Mouse (Mus musculus): ENCODE data around the gene Fam13c. TPM values are rescaled to one million over a fixed set of nuclear protein-coding genes. Genes with fewer than 3 reads are reported as not detected.
A peak's percentile ranks its signal among the peaks of the same experiment; 100 is the strongest.
"Not testable (repeated sequence)": the region's sequence is repeated elsewhere in the genome, so short reads cannot be mapped to it uniquely, and the experiment has no call there.

Fam13c gene
- polyA plus RNA-seq, 1 experiment = not detected

GRCm38 (mm10) chr10:70428121-70428662, 12.1 kb upstream of the Fam13c start:
- peak overlapping the region; percentile 72 for H3K27ac ChIP-seq (ENCODE audit: insufficient read depth, low read depth, low read length)
- peaks cover 3% of the 10 kb centered on the region for H3K4me1 ChIP-seq (ENCODE audit: control insufficient read depth, insufficient read depth, low read length)
- no peak overlapping the region for H3K4me3 ChIP-seq (ENCODE audit: insufficient read depth, low read depth, low read length)
- WGBS = 25% methylated on average over 5 of the region's 5 CpGs
- TF ChIP-seq POLR2A (IDR thresholded peaks at IDR 0.05; ENCODE audit: insufficient read depth, low read depth, low read length) (no peak), CTCF (IDR thresholded peaks at IDR 0.05; ENCODE audit: insufficient read depth, low read depth, low read length) (no peak)

GRCm38 (mm10) chr10:70429341-70429740, 10.9 kb upstream of the Fam13c start:
- WGBS = 93% methylated on average over 9 of the region's 9 CpGs

GRCm38 (mm10) chr10:70433334-70433733, 6.9 kb upstream of the Fam13c start:
- WGBS = 73% methylated on average over 3 of the region's 3 CpGs
- no peak for TF ChIP-seq CTCF (IDR thresholded peaks at IDR 0.05; ENCODE audit: insufficient read depth, low read depth, low read length)
- TF ChIP-seq POLR2A (IDR thresholded peaks at IDR 0.05; ENCODE audit: insufficient read depth, low read depth, low read length) = no peak
- Histone ChIP-seq H3K27ac (ENCODE audit: insufficient read depth, low read depth, low read length) (no peak overlapping the region), H3K4me1 (ENCODE audit: control insufficient read depth, insufficient read depth, low read length) (no peaks in the 10 kb centered on the region; the same call in 1 of the 2 replicates), H3K4me3 (ENCODE audit: insufficient read depth, low read depth, low read length) (no peak overlapping the region)

More at GRCm38 (mm10) chr10:70429341-70429740, 10.9 kb upstream of the Fam13c start:
- TF ChIP-seq POLR2A (IDR thresholded peaks at IDR 0.05; ENCODE audit: insufficient read depth, low read depth, low read length) (no peak), CTCF (IDR thresholded peaks at IDR 0.05; ENCODE audit: insufficient read depth, low read depth, low read length) (no peak)
- Histone ChIP-seq H3K27ac (ENCODE audit: insufficient read depth, low read depth, low read length) (no peak overlapping the region), H3K4me3 (ENCODE audit: insufficient read depth, low read depth, low read length) (no peak overlapping the region), H3K4me1 (ENCODE audit: control insufficient read depth, insufficient read depth, low read length) (peaks cover 3% of the 10 kb centered on the region)

GRCm38 (mm10) chr10:70433736-70434135, 6.5 kb upstream of the Fam13c start:
- H3K27ac ChIP-seq (ENCODE audit: insufficient read depth, low read depth, low read length); H3K4me1 ChIP-seq (ENCODE audit: control insufficient read depth, insufficient read depth, low read length); H3K4me3 ChIP-seq (ENCODE audit: insufficient read depth, low read depth, low read length): not testable (repeated sequence)
- 92% methylated on average over 5 of the region's 5 CpGs for WGBS

GRCm38 (mm10) chr10:70436656-70437055, 3.6 kb upstream of the Fam13c start:
- no peak for TF ChIP-seq CTCF (IDR thresholded peaks at IDR 0.05; ENCODE audit: insufficient read depth, low read depth, low read length)
- TF ChIP-seq POLR2A (IDR thresholded peaks at IDR 0.05; ENCODE audit: insufficient read depth, low read depth, low read length) = no peak
- Histone ChIP-seq H3K4me3 (ENCODE audit: insufficient read depth, low read depth, low read length) (no peak overlapping the region), H3K4me1 (ENCODE audit: control insufficient read depth, insufficient read depth, low read length) (peaks cover 6% of the 10 kb centered on the region), H3K27ac (ENCODE audit: insufficient read depth, low read depth, low read length) (no peak overlapping the region)
- WGBS = 87% methylated on average over 4 of the region's 4 CpGs

GRCm38 (mm10) chr10:70437289-70437688, 3.0 kb upstream of the Fam13c start:
- H3K4me3 ChIP-seq (ENCODE audit: insufficient read depth, low read depth, low read length) = no peak overlapping the region
- H3K4me1 ChIP-seq (ENCODE audit: control insufficient read depth, insufficient read depth, low read length) = peaks cover 6% of the 10 kb centered on the region
- no peak overlapping the region for H3K27ac ChIP-seq (ENCODE audit: insufficient read depth, low read depth, low read length)
- WGBS = 80% methylated on average over 5 of the region's 5 CpGs
- no peak for TF ChIP-seq CTCF (IDR thresholded peaks at IDR 0.05; ENCODE audit: insufficient read depth, low read depth, low read length)
- no peak for TF ChIP-seq POLR2A (IDR thresholded peaks at IDR 0.05; ENCODE audit: insufficient read depth, low read depth, low read length)

DNA sequence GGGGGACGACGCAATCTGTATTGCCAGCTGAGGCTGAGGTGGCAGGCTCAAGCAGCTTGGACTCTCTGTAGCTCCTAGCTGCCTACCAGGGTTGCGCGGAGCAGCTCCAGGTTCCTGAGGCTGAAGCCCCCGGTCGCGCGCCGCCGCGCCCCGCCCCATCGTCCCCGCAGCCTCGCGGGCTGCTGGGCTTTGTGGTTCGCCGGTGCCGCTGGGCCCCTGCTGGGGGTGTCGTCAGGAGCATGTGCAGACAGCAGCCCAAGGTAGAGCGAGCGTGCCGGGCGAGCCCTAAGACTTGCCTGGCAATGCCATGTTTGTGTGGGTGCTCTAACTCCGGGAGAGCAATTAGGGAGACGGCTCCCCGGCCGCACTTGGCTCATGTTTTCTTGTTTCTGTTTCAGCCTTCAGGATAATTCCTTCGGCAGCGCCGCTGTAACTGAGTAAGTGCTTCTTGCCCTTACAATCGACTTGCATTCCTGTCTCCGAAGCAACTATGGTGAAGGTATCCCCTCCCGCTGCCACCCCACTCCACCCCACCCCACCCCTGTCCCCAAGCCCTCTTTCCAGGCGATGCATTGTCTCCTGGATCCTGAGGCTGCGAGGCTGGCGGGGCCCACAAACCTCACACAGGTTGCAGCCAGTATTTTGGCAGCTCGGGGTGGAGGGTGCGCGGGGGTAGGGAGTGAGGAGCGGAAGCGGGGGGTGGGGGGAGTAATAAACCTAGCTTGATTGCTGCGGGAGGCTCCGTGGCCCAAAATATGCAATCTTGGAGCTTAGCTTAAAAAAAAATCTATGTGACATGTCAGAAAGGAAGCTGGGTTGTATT, 569 bp downstream of the Fam13c start:
- H3K27ac ChIP-seq (ENCODE audit: insufficient read depth, low read depth, low read length) = peak overlapping the region; percentile 87
- peaks cover 10% of the 10 kb centered on the region for H3K4me1 ChIP-seq (ENCODE audit: control insufficient read depth, insufficient read depth, low read length)
- 2% methylated on average over 44 of the region's 44 CpGs for WGBS
- peak overlapping the region; percentile 70 for H3K4me3 ChIP-seq (ENCODE audit: insufficient read depth, low read depth, low read length)
- TF ChIP-seq CTCF (IDR thresholded peaks at IDR 0.05; ENCODE audit: insufficient read depth, low read depth, low read length) = no peak
- peak; percentile 63 for TF ChIP-seq POLR2A (IDR thresholded peaks at IDR 0.05; ENCODE audit: insufficient read depth, low read depth, low read length)

- WGBS = 74% methylated on average over 2 of the region's 2 CpGs
- Histone ChIP-seq H3K27ac (ENCODE audit: insufficient read depth, low read depth, low read length) (0 out of 2 replicates have a peak overlapping the region, but pooled peaks have one; percentile 26), H3K4me1 (ENCODE audit: control insufficient read depth, insufficient read depth, low read length) (peaks cover 11% of the 10 kb centered on the region), H3K4me3 (ENCODE audit: insufficient read depth, low read depth, low read length) (peak overlapping the region; percentile 36)
- TF ChIP-seq CTCF (IDR thresholded peaks at IDR 0.05; ENCODE audit: insufficient read depth, low read depth, low read length) = no peak
- TF ChIP-seq POLR2A (IDR thresholded peaks at IDR 0.05; ENCODE audit: insufficient read depth, low read depth, low read length) = no peak
Observed at GRCm38 (mm10) chr10:70442156-70442555, 1.9 kb downstream of the Fam13c start.

DNA sequence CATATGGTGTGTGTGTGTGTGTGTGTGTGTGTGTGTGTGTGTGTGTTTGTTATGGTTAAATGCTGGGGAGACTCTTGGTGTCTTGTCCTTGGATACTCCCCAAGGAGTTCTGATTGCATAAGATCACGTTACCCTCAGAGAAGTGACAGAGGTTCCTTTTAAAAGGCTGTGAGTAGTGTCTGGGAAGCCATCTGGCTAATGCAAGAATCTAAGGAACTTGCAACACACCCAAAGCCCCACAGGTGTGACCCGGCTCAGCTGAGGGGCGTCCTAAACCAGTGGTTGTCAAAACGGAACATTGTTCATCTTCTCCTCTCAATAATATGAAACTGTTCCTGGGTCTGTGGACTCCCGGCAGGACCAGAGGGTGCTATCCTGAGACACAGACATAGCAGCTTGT, 2.3 kb downstream of the Fam13c start:
- no peak overlapping the region for H3K4me3 ChIP-seq (ENCODE audit: insufficient read depth, low read depth, low read length)
- peaks cover 12% of the 10 kb centered on the region for H3K4me1 ChIP-seq (ENCODE audit: control insufficient read depth, insufficient read depth, low read length)
- TF ChIP-seq CTCF (IDR thresholded peaks at IDR 0.05; ENCODE audit: insufficient read depth, low read depth, low read length) = no peak
- TF ChIP-seq POLR2A (IDR thresholded peaks at IDR 0.05; ENCODE audit: insufficient read depth, low read depth, low read length) = no peak
- 0 out of 2 replicates have a peak overlapping the region, but pooled peaks have one; percentile 26 for H3K27ac ChIP-seq (ENCODE audit: insufficient read depth, low read depth, low read length)
- WGBS = 73% methylated on average over 5 of the region's 5 CpGs

Measured in olfactory bulb, adult 2 months (tissue).